Mouse (Mus musculus) limb, embryonic 14.5 days (tissue): ENCODE data around the gene Irgq. TPM values are rescaled to one million over a fixed set of nuclear protein-coding genes. Genes with fewer than 3 reads are reported as not detected.

Experiments used
- ATAC-seq: fragments of 200-750 bp; cut with Nextera tagmentation; 2 replicates; pipeline ENCODE4 v1.8.0; 2017; ENCODE audit warnings: low read depth, moderate number of reproducible peaks, moderate TSS enrichment; ENCODE audit not compliant: low FRiP score
- DNase-seq: peaks from one replicate; pipeline ENCODE4 v3.0.0-alpha.2; 2015; ENCODE audit warnings: low spot score
- H3K27ac ChIP-seq: fragments of 300-500 bp; sonication (generic); replicated peaks from 2 replicates; pipeline ENCODE4 v1.5.1; 2014; ENCODE audit warnings: low read depth, mild to moderate bottlenecking, low read length, moderate library complexity, mixed read lengths
- H3K27me3 ChIP-seq: fragments of 300-500 bp; sonication (generic); 2 replicates; pipeline ENCODE4 v1.6.1; 2014; ENCODE audit warnings: low read length, mixed read lengths; ENCODE audit not compliant: control insufficient read depth, insufficient read depth
- H3K36me3 ChIP-seq: fragments of 300-500 bp; sonication (generic); 2 replicates; pipeline ENCODE4 v1.6.1; 2014; ENCODE audit warnings: mild to moderate bottlenecking, low read length, moderate library complexity, mixed read lengths; ENCODE audit not compliant: control insufficient read depth, insufficient read depth
- H3K4me1 ChIP-seq: fragments of 300-500 bp; sonication (generic); 2 replicates; pipeline ENCODE4 v1.6.1; 2014; ENCODE audit warnings: antibody characterized with exemption, low read length, mixed read lengths; ENCODE audit not compliant: control insufficient read depth, insufficient read depth
- H3K4me2 ChIP-seq: fragments of 300-500 bp; sonication (generic); replicated peaks from 2 replicates; pipeline ENCODE4 v1.6.1; 2014; ENCODE audit warnings: low read depth, mild to moderate bottlenecking, low read length, moderate library complexity; ENCODE audit not compliant: severe bottlenecking
- H3K4me3 ChIP-seq: fragments of 300-500 bp; sonication (generic); replicated peaks from 2 replicates; pipeline ENCODE4 v1.5.1; 2014; ENCODE audit warnings: low read length
- H3K9ac ChIP-seq: fragments of 300-500 bp; sonication (generic); 2 replicates; pipeline ENCODE4 v1.6.1; 2014; ENCODE audit warnings: mild to moderate bottlenecking, low read depth, low read length, moderate library complexity; ENCODE audit not compliant: severe bottlenecking
- H3K9me3 ChIP-seq: fragments of 300-500 bp; sonication (generic); 2 replicates; pipeline ENCODE4 v1.6.1; 2016; ENCODE audit warnings: low read length; ENCODE audit not compliant: control insufficient read depth
- POLR2A ChIP-seq: fragments of 200-500 bp; IDR thresholded peaks from 2 replicates; pipeline ENCODE4 v1.8.0; 2012; ENCODE audit warnings: inconsistent platforms, mild to moderate bottlenecking, moderate library complexity, borderline replicate concordance; ENCODE audit not compliant: insufficient read depth, insufficient read length; ENCODE audit errors: extremely low read depth
- WGBS: fragments of 180-500 bp; shearing (Covaris S2); extraction: QIAGEN DNeasy Blood & Tissue Kit; methylation state at CpG from one replicate; pipeline ENCODE4 v1.1.7; 2014; 5-methylcytosine and 5-hydroxymethylcytosine counted together
- polyA plus RNA-seq, 2 experiments: library from polyadenylated mRNA; depleted of rRNA in 1 of 2; stranded (reverse) in 1 of 2; unstranded in 1 of 2; fragments of >200 nt; fragmentation: Nextera tagmentation in 1 of 2; extraction: Ambion mirVana in 1 of 2; gene quantifications; 2 replicates each; pipeline versions ENCODE4 v1.2.1 to v1.2.3; 2012 to 2014

Gene Irgq
- polyA plus RNA-seq, 2 experiments = 10.7 to 16.3 TPM

GRCm38 (mm10) chr7:24547534-24548036 is 17.1 kb downstream of the Irgq start:
- no peak for ATAC-seq

GRCm38 (mm10) chr7:24551985-24552759 is 21.7 kb downstream of the Irgq start:
- no peaks in the 10 kb centered on the region for H3K27me3 ChIP-seq
- ATAC-seq = no peak
- H3K27ac ChIP-seq = no peak overlapping the region
- H3K4me2 ChIP-seq = no peak overlapping the region
- TF ChIP-seq POLR2A = no peak
- WGBS = 92% methylated on average over 12 of the region's 12 CpGs
- no peak overlapping the region for H3K9ac ChIP-seq
- H3K4me1 ChIP-seq = peaks cover 4% of the 10 kb centered on the region; the same call in 1 of the 2 replicates
- peaks cover 65% of the 10 kb centered on the region for H3K36me3 ChIP-seq
- no peak for DNase-seq
- no peak overlapping the region for H3K4me3 ChIP-seq
- no peaks in the 10 kb centered on the region for H3K9me3 ChIP-seq

More at GRCm38 (mm10) chr7:24547534-24548036, 17.1 kb downstream of the Irgq start:
- Histone ChIP-seq H3K9ac (peak overlapping the region; percentile 74), H3K4me3 (peak overlapping the region; percentile 80), H3K4me1 (peaks cover 8% of the 10 kb centered on the region; the same call in 1 of the 2 replicates), H3K4me2 (peak overlapping the region; percentile 65), H3K27ac (peak overlapping the region; percentile 58; the same call in 1 of the 2 replicates), H3K36me3 (peaks cover 41% of the 10 kb centered on the region), H3K9me3 (no peaks in the 10 kb centered on the region), H3K27me3 (no peaks in the 10 kb centered on the region)
- no peak for DNase-seq
- 31% methylated on average over 13 of the region's 13 CpGs for WGBS
- TF ChIP-seq POLR2A = no peak

GRCm38 (mm10) chr7:24555786-24556185 is 25.3 kb downstream of the Irgq start:
- 92% methylated on average over 10 of the region's 10 CpGs for WGBS
- ATAC-seq = no peak
- Histone ChIP-seq H3K27me3 (no peaks in the 10 kb centered on the region), H3K4me3 (no peak overlapping the region), H3K4me2 (no peak overlapping the region), H3K9ac (no peak overlapping the region), H3K9me3 (no peaks in the 10 kb centered on the region), H3K4me1 (no peaks in the 10 kb centered on the region), H3K27ac (no peak overlapping the region), H3K36me3 (peaks cover 61% of the 10 kb centered on the region)
- no peak for DNase-seq
- TF ChIP-seq POLR2A = no peak

- H3K4me2 ChIP-seq = no peak overlapping the region
- no peaks in the 10 kb centered on the region for H3K9me3 ChIP-seq
- DNase-seq (no peak), ATAC-seq (no peak)
- no peaks in the 10 kb centered on the region for H3K4me1 ChIP-seq
- 86% methylated on average over 4 of the region's 4 CpGs for WGBS
- no peak for TF ChIP-seq POLR2A
- H3K27me3 ChIP-seq = no peaks in the 10 kb centered on the region
- H3K9ac ChIP-seq = no peak overlapping the region
- H3K36me3 ChIP-seq = peaks cover 62% of the 10 kb centered on the region
- no peak overlapping the region for H3K4me3 ChIP-seq
- H3K27ac ChIP-seq = no peak overlapping the region
These were observed 31.0 kb downstream of the Irgq start for GRCm38 (mm10) chr7:24561450-24561849.

- no peak for DNase-seq
These were observed 32.8 kb downstream of the Irgq start for GRCm38 (mm10) chr7:24563191-24563836.

More at GRCm38 (mm10) chr7:24563191-24563836, 32.8 kb downstream of the Irgq start:
- H3K36me3 ChIP-seq = peaks cover 71% of the 10 kb centered on the region
- H3K4me3 ChIP-seq = no peak overlapping the region
- ATAC-seq = no peak
- H3K9ac ChIP-seq = no peak overlapping the region
- H3K27me3 ChIP-seq = no peaks in the 10 kb centered on the region
- H3K27ac ChIP-seq = no peak overlapping the region
- H3K4me2 ChIP-seq = no peak overlapping the region
- 92% methylated on average over 8 of the region's 8 CpGs for WGBS
- TF ChIP-seq POLR2A = no peak
- no peaks in the 10 kb centered on the region for H3K9me3 ChIP-seq
- H3K4me1 ChIP-seq = no peaks in the 10 kb centered on the region
